Mouse (Mus musculus): ENCODE measurements at regions not wholly inside any gene's neighbourhood (a gene's known extent, or its start where the extent isn't known, plus 50 kb on each side); places are given as distances from the start of the nearest gene placed in this dataset.

DNA sequence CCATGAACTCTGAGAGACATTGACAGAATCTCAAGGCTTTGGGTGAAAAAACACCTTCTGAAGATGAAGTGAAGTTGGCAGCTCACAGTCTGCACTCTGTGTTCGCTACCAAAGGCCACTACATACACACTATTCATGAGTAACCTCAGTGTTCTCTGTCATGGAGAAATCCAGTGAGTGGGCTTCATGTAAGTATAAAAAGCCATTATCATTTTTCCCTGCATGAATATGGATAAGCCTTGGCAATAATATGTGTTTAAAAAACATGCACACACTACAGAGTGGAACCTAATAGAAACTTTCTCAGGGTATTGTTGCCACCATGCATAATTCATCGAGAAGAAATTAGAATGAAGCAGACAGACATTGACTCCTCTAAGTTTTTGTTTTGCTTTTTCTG lies 1221.3 kb upstream of the Nudt12 start:
- TF ChIP-seq CTCF (IDR thresholded peaks at IDR 0.05; ENCODE audit: low read depth) (no peak), EP300 (IDR thresholded peaks at IDR 0.05; ENCODE audit: low read depth) (no peak)

All from liver, postnatal 0 days (tissue).